8 mouse cellular contexts compared by ENCODE assay signal in the genomic region with DNA sequence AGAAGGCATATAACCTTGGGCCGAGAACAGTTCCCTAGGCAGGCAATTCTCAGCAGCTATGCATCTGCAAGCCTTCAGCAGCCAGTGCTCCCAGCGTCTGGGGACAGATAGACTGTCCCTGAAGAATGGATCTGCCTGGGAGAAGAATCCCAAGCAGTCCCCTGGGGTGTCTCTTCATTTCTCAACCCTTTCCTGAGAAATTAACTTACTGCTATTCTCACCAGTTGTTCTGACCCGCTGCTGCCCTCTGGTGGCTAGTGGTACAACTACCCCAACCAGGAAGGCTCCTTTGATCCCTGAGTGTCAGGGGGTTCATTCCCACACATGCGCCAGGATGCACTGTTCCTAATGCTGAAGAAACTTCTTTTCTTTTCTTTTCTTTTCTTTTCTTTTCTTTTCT.
DNase-seq lines count a peak whose midpoint lies in the region; ATAC-seq and TF ChIP-seq lines count a peak whose summit lies in the region.

No protein-coding gene starts in this region.

- H3K27me3 ChIP-seq in hindbrain, embryonic 14.5 days (ENCODE audit: control insufficient read depth, insufficient read depth, low read length), result no peaks in the 10 kb centered on the region
- peaks cover 4% of the 10 kb centered on the region; the same call in 1 of the 2 replicates for H3K27me3 ChIP-seq in hindbrain, embryonic 13.5 days
- H3K27me3 ChIP-seq in testis, adult 2 months (ENCODE audit: control insufficient read depth, insufficient read depth, low read length), result no peaks in the 10 kb centered on the region

- WGBS in hindbrain, embryonic 14.5 days, result 34% methylated on average over 4 of the region's 4 CpGs
- WGBS in hindbrain, embryonic 13.5 days, result 39% methylated on average over 4 of the region's 4 CpGs

- no peak for TF ChIP-seq POLR2A in testis, adult 2 months (IDR thresholded peaks at IDR 0.05; ENCODE audit: control insufficient read depth, low read depth, low read length)

- TF ChIP-seq CTCF in testis, adult 2 months (IDR thresholded peaks at IDR 0.05; ENCODE audit: control insufficient read depth, insufficient read depth, insufficient replicate concordance, low read depth, low read length), result peak; percentile 77; the same call in 1 of the 2 replicates

- no peaks in the 10 kb centered on the region for H3K36me3 ChIP-seq in hindbrain, embryonic 14.5 days (replicated peaks; ENCODE audit: control insufficient read depth, insufficient read depth)
- H3K36me3 ChIP-seq in hindbrain, embryonic 13.5 days, result no peaks in the 10 kb centered on the region
- no peaks in the 10 kb centered on the region for H3K36me3 ChIP-seq in testis, adult 2 months (ENCODE audit: control insufficient read depth, insufficient read depth, low read length)

- no peak overlapping the region for H3K9ac ChIP-seq in hindbrain, embryonic 14.5 days
- no peak overlapping the region for H3K9ac ChIP-seq in hindbrain, embryonic 13.5 days

- intact Hi-C loops in heart, postnatal 25 days (cut with DNase I), result loop anchor here (2.0 kb wide), 1 partner anchor 538 kb away; no protein-coding TSS in a partner anchor

- peak; percentile 57 for DNase-seq in hindbrain, embryonic 14.5 days (ENCODE audit: low spot score)
- DNase-seq in adrenal gland, adult 8-10 months, result peak; percentile 53
- peak; percentile 72 for DNase-seq in embryo, embryonic 11 days
- DNase-seq in heart, postnatal 25 days (ENCODE audit: low spot score), result peak; percentile 31
- DNase-seq in left cerebral cortex, adult 8-10 months (ENCODE audit: low spot score in 2 of 2), result peak; percentile 26 to 64

- H3K9me3 ChIP-seq in hindbrain, embryonic 14.5 days (ENCODE audit: control insufficient read depth, low read length), result no peaks in the 10 kb centered on the region
- H3K9me3 ChIP-seq in hindbrain, embryonic 13.5 days, result no peaks in the 10 kb centered on the region

- peaks cover 10% of the 10 kb centered on the region for H3K4me1 ChIP-seq in hindbrain, embryonic 14.5 days (replicated peaks; ENCODE audit: control insufficient read depth, insufficient read depth, low read length)
- peaks cover 33% of the 10 kb centered on the region for H3K4me1 ChIP-seq in hindbrain, embryonic 13.5 days (replicated peaks)
- H3K4me1 ChIP-seq in testis, adult 2 months (ENCODE audit: control insufficient read depth, insufficient read depth, low read length), result peaks cover 4% of the 10 kb centered on the region

- H3K4me2 ChIP-seq in hindbrain, embryonic 14.5 days (replicated peaks), result no peak overlapping the region
- H3K4me2 ChIP-seq in hindbrain, embryonic 13.5 days, result no peak overlapping the region

- no peak overlapping the region for H3K27ac ChIP-seq in hindbrain, embryonic 14.5 days
- no peak overlapping the region for H3K27ac ChIP-seq in hindbrain, embryonic 13.5 days
- no peak overlapping the region for H3K27ac ChIP-seq in testis, adult 2 months (ENCODE audit: control insufficient read depth, insufficient read depth, low read depth, low read length)

- no peak overlapping the region for H3K4me3 ChIP-seq in hindbrain, embryonic 14.5 days (replicated peaks; ENCODE audit: low read length)
- H3K4me3 ChIP-seq in hindbrain, embryonic 13.5 days, result no peak overlapping the region
- H3K4me3 ChIP-seq in testis, adult 2 months (ENCODE audit: control insufficient read depth, low read depth, low read length), result no peak overlapping the region

- ATAC-seq in hindbrain, embryonic 14.5 days (ENCODE audit: low FRiP score), result no peak
- no peak for ATAC-seq in hindbrain, embryonic 13.5 days (ENCODE audit: low FRiP score)
- peak; percentile 72; the same call in 1 of the 2 replicates for ATAC-seq in monocyte, adult 5-6 weeks (replicated peaks; ENCODE audit: insufficient number of reproducible peaks, low FRiP score, low TSS enrichment, poor library complexity, severe bottlenecking)
